Mouse (Mus musculus) neural tube, embryonic 15.5 days (tissue): ENCODE measurements around the gene Eps8l1. TPM values are rescaled to one million over a fixed set of nuclear protein-coding genes. Genes with fewer than 3 reads are reported as not detected.
A peak's percentile ranks its signal among the peaks of the same experiment; 100 is the strongest.

Experiments
- ATAC-seq: fragments of 200-750 bp; cut with Nextera tagmentation; 2 replicates; pipeline ENCODE4 v1.8.0; 2017; ENCODE audit warnings: mild to moderate bottlenecking, moderate TSS enrichment, moderate library complexity; ENCODE audit not compliant: low FRiP score
- H3K27ac ChIP-seq: fragments of 300-500 bp; sonication (generic); replicated peaks from 2 replicates; pipeline ENCODE4 v1.5.1; 2015; ENCODE audit warnings: mild to moderate bottlenecking, inconsistent platforms
- H3K27me3 ChIP-seq: fragments of 300-500 bp; sonication (generic); replicated peaks from 2 replicates; pipeline ENCODE4 v1.6.1; 2015; ENCODE audit warnings: inconsistent platforms
- H3K36me3 ChIP-seq: fragments of 300-500 bp; sonication (generic); 2 replicates; pipeline ENCODE4 v1.6.1; 2015; ENCODE audit warnings: inconsistent platforms
- H3K4me1 ChIP-seq: fragments of 300-500 bp; sonication (generic); 2 replicates; pipeline ENCODE4 v1.6.1; 2015; ENCODE audit warnings: inconsistent platforms
- H3K4me2 ChIP-seq: fragments of 300-500 bp; sonication (generic); 2 replicates; pipeline ENCODE4 v1.6.1; 2015; ENCODE audit warnings: inconsistent platforms, mild to moderate bottlenecking, moderate library complexity
- H3K4me3 ChIP-seq: fragments of 300-500 bp; sonication (generic); replicated peaks from 2 replicates; pipeline ENCODE4 v1.5.1; 2015; ENCODE audit warnings: mild to moderate bottlenecking, inconsistent platforms
- H3K9ac ChIP-seq: fragments of 300-500 bp; sonication (generic); replicated peaks from 2 replicates; pipeline ENCODE4 v1.6.1; 2015; ENCODE audit warnings: mild to moderate bottlenecking, inconsistent platforms
- H3K9me3 ChIP-seq: fragments of 300-500 bp; sonication (generic); replicated peaks from 2 replicates; pipeline ENCODE4 v1.6.1; 2016; ENCODE audit warnings: inconsistent platforms
- WGBS: fragments of 180-500 bp; shearing (Covaris S2); methylation state at CpG from one replicate; pipeline ENCODE4 v1.1.7; 2015; ENCODE audit warnings: mixed read lengths; 5-methylcytosine and 5-hydroxymethylcytosine counted together
- microRNA-seq: library from miRNA; unstranded; fragments of <30 nt; microRNA quantifications from one replicate; pipeline ENCODE4, GENCODE M21; 2017
- polyA plus RNA-seq: library from polyadenylated mRNA; unstranded; fragments of >200 nt; fragmentation: Nextera tagmentation; extraction: Ambion mirVana; gene quantifications from 2 replicates; pipeline ENCODE4 v1.2.1, GENCODE M21; 2015

Gene Eps8l1
- polyA plus RNA-seq, 1 experiment from 2014 or later: 13.1 TPM

- Histone ChIP-seq H3K4me2 (peak overlapping the region; percentile 57), H3K4me1 (peaks cover 20% of the 10 kb centered on the region), H3K27me3 (peaks cover 6% of the 10 kb centered on the region; the same call in 1 of the 2 replicates), H3K4me3 (no peak overlapping the region), H3K9ac (peak overlapping the region; percentile 31; the same call in 1 of the 2 replicates), H3K27ac (no peak overlapping the region), H3K9me3 (no peaks in the 10 kb centered on the region), H3K36me3 (no peaks in the 10 kb centered on the region)
- no peak for ATAC-seq
- 51% methylated on average over 18 of the region's 18 CpGs for WGBS
Observed at GRCm38 (mm10) chr7:4527302-4527689, 66.8 kb downstream of the Eps8l1 start.

Small RNA genes lying within 50 kb of the gene (microRNA-seq; reads per million reads assigned to microRNA genes)
- gene Gm24605: not detected

Other genes with a start within 250 kb of the Eps8l1 start
- gene Lilra5, start 222.9 kb upstream of the Eps8l1 start, polyA plus RNA-seq: 0.14 TPM in 1 of 2 replicates, not detected in the other
- gene Ncr1, start 123.0 kb upstream of the Eps8l1 start, polyA plus RNA-seq: 0.19 TPM in 1 of 2 replicates, not detected in the other
- 0.08 TPM in 1 of 2 replicates, not detected in the other for gene Gp6, start 62.9 kb upstream of the Eps8l1 start, polyA plus RNA-seq
- 38.2 and 41.9 TPM in 2 replicates for gene Rdh13, start 15.0 kb upstream of the Eps8l1 start, polyA plus RNA-seq
- gene Ppp1r12c, start 41.0 kb downstream of the Eps8l1 start, polyA plus RNA-seq: 38.8 and 44.6 TPM in 2 replicates
- 22.8 and 29.5 TPM in 2 replicates for gene Tnnt1, start 55.7 kb downstream of the Eps8l1 start, polyA plus RNA-seq
- gene Tnni3, start 63.6 kb downstream of the Eps8l1 start, polyA plus RNA-seq: 1.8 and 2.4 TPM in 2 replicates
- gene Dnaaf3, start 71.8 kb downstream of the Eps8l1 start, polyA plus RNA-seq: 1.8 and 2.1 TPM in 2 replicates
- 77.0 and 94.1 TPM in 2 replicates for gene Syt5, start 86.9 kb downstream of the Eps8l1 start, polyA plus RNA-seq
- gene Ptprh, start 143.4 kb downstream of the Eps8l1 start, polyA plus RNA-seq: 0.43 and 0.65 TPM in 2 replicates
- 1.7 and 2.3 TPM in 2 replicates for gene Tmem86b, start 170.7 kb downstream of the Eps8l1 start, polyA plus RNA-seq
- gene Ppp6r1, start 198.3 kb downstream of the Eps8l1 start, polyA plus RNA-seq: 8.3 and 8.9 TPM in 2 replicates
- gene Hspbp1, start 224.4 kb downstream of the Eps8l1 start, polyA plus RNA-seq: 156 and 173 TPM in 2 replicates
- gene Brsk1, start 229.9 kb downstream of the Eps8l1 start, polyA plus RNA-seq: 6.5 and 6.8 TPM in 2 replicates